Mouse (Mus musculus) G1E-ER4 (cell line): Measurements from ENCODE around the gene Igfbp2. TPM values are rescaled to one million over a fixed set of nuclear protein-coding genes. Genes with fewer than 3 reads are reported as not detected.

Source experiments
- GATA1 ChIP-seq: IDR thresholded peaks from one replicate; pipeline ENCODE4 v1.8.0; 2012; ENCODE audit warnings: low read length, inconsistent platforms
- polyA plus RNA-seq: library from polyadenylated mRNA; stranded (reverse); fragments of >175 nt; gene quantifications from 2 replicates; pipeline ENCODE4 v1.2.3, GENCODE M21; 2012

Igfbp2 gene
- polyA plus RNA-seq, 1 experiment: not detected

DNA sequence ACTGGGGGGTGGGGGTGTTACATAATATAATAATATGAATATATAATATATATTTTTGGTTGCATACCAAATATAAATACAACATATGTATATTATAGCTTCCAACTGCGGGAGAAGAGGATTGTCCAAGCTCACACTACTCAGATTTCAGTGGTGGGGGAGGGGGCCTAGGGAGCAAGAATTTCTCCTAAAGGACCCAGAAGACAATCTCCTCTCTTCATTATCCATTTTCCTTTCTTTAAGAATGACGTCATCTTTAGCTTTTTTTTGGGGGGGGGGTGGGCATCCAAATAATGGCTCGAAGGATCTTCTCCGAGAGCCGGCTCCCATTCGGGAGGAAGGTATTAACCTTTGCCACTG lies 47.0 kb downstream of the Igfbp2 start:
- TF ChIP-seq GATA1: no peak

DNA sequence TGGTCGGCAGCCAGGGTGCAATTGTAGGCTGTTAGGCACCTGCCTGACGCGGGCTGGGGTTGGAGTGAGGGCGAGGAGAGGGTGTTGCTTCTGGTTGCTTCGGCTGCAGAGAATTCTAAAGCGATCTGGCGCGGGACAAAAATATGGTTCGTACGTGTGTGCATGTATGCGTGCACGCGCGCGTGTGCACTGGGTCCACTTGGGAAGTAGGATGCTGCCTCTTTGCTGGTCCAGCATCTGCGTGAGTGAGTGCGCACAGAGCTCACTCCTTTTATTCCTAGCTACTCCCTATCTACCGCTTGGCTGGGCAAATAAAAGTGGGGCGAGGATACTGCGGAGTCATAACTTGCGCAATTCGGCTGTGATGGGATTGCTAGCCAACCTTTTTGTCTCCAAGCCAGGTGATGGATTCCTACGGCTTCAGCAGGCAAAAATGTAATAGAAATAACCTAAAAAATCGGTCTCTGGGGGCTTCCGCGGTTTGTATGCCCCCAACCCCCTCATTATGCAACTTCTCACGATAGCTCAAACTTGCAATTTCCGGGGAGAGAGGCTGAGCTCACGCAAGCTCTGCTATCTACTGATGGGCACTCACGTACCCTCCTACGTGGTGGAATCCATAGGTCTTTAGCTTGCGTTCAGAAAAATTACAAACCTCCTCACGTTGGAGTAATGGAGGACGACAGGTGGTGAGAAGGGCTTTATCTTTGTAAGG lies 47.6 kb downstream of the Igfbp2 start:
- TF ChIP-seq GATA1: no peak

DNA sequence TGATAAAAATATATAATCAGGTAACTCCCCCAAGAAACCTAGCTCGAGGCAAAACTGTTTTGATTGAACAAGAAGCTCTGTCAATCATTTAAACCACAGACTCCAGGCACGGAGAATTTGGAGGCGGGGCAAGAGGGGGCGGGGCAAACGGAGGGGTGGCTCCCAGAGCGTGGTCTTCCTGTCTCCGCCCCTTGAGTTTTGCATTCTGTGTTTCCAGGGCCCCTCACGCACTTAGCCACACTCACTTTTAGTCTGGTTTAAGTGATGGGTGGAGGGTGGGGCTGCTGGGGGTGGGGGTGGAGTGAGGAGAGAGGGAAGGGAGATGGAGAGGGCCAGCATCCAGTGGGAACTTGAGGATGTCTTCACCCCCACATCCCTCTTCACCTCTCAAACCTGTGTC lies 48.2 kb downstream of the Igfbp2 start:
- no peak for TF ChIP-seq GATA1

DNA sequence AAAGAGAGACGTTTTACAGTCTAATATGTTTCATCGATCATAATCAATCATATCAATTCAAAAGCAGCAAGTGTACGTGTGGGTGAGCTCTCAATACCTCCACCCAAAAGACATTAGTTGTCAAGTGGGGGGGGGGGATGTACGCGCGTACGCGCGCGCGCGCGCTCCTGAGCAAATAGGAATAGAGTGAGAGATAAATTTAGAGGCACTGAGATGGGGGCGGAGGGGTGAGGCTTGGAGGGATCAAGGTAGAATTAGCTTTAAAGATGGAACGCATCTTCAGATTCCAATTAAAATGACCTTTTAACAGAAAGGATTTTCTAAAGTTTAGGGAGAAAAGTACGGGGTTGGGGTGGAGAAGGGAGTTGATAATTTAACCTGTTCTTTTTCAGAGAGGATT lies 48.8 kb downstream of the Igfbp2 start:
- no peak for TF ChIP-seq GATA1

DNA sequence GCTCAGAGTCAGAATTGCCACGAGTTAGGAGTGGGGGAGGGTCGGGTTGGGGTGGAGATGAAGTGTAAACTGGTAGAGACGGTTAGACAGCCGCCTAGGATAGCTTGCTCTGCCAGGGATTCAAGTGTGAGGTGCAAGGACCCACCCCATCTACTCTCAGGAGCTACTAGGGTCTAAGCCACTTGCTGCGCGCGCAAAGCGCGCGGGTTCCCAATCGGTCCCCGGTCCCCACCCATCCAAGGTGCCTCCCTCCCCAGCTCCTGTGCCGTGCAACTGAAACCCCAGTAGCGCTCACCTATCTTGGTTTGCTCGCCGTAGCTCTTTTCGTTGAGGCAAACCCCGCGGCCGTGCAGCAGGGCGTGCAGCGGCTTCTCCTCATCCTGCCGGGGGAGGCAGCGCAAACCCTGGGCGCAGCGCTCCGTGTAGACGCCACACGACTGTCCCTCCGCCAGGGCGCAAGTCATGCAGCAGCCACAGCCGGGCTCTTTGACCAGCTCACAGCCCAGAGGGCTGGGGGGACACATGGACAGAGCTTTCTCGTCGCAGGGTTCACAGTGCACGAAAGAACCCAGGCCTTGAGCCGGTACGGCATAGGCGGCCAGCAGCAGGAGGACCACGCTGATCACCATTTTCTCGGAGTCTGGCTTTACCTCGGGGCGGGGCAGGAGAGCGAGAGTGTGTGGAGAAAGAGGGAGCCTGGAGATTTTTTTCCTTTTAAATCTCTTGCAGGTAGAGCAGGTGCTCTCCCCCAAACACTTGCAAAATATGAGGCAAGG lies 49.4 kb downstream of the Igfbp2 start:
- no peak for TF ChIP-seq GATA1

DNA sequence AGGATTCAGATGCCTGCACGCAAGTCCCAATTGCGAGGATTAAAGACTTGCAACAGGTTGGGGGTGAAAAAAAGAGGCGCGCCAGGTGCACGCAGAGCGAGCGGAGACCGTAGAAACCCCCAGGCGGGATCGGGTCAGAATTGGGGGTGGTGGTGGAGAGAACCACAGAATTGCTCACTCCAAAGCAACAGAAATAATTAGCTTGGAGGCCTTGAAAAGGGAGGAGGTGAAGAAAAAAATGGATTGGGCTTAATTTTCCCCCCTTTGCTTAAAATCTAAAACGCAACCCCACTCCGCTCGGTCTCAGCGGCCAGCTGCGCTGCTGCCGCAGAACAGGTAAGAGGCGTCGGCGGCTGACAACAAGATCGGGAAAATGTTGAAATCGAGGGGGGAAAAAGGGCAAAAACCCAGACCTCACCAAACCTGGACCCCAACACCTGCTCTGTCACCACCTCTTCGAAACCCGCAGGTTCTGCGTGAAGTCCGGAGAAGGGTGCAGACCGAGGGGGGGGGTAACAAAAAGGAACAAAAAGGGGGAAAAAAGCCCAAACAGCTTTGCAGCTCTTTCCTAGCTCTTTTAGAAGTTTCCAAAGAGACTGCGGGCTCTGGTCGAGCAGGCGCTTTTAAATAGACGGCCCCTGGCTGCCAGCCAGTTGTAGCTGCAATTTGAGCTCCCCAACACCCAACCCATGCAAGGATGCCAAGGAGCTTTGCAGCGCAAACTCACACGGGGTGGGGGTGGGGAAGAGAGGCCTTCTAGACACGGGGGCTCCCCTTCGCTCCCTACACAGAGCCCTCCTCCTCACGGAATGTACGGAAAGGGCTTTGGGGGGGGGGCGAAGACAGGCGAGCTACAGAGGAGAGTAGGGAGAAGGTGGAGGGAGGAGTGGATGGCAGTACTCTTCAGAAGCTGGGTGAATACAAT lies 50.2 kb downstream of the Igfbp2 start, which contains the start of gene Igfbp5:
Igfbp5 (minus strand) TSS at position 598 of the 925 bp plus-strand sequence.
- TF ChIP-seq GATA1: no peak

DNA sequence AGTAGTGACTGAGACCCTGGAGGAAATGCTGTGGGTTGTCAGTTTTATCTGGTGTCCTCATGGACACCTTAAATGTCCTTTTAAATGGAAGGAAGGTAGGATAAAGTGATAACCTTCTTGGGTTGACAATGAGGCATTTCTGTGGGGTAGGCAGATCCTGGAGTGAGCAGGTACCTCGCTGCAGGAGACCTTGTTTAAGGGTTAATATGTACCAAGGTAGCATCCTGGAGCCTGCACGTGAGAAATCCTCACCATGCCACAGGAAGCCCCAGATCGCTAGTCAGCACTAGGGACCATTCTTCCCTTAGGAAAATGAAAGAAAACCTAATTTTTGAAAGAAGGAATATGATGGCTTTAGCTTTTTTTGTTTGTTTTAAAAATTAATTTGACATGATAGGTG lies 51.4 kb downstream of the Igfbp2 start:
- TF ChIP-seq GATA1: no peak

DNA sequence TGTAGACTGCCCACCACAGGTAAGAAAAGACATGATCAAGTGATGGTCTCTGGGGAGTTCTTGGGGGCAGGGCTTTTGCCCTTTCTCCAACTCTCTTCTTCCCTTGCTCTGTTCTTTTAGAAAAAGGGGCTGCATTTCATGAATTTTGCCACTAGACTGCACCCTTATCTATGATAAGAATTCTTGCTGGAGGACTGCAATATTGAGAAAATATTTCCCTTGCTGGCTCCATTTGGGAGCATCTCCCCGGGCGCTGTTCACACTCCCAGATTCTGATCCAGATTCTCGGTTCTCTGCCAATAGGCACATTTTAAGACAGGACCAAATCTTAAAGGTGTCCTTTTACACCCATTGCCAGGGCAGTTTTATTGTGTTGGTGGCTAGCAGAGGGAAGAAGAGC lies 51.8 kb downstream of the Igfbp2 start:
- no peak for TF ChIP-seq GATA1

DNA sequence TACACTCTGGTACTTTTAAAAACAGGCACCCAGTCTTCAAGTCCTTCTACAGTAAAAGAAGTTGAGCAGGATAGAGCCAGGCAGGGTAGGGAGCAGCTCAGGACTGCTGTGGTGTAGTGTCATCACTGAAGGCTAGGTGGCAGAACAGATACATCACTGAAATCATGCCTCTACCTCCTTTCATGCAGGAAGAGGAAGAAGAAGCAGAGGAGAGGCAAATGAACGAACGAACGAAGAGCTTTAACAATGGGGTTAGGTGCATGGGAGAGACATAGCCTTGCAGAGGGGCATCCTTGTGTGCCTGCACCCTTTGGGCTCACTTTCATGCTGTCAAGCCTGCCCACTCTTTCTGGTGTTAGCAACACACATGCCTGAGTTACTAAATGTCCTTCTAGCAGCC lies 53.6 kb downstream of the Igfbp2 start:
- no peak for TF ChIP-seq GATA1

DNA sequence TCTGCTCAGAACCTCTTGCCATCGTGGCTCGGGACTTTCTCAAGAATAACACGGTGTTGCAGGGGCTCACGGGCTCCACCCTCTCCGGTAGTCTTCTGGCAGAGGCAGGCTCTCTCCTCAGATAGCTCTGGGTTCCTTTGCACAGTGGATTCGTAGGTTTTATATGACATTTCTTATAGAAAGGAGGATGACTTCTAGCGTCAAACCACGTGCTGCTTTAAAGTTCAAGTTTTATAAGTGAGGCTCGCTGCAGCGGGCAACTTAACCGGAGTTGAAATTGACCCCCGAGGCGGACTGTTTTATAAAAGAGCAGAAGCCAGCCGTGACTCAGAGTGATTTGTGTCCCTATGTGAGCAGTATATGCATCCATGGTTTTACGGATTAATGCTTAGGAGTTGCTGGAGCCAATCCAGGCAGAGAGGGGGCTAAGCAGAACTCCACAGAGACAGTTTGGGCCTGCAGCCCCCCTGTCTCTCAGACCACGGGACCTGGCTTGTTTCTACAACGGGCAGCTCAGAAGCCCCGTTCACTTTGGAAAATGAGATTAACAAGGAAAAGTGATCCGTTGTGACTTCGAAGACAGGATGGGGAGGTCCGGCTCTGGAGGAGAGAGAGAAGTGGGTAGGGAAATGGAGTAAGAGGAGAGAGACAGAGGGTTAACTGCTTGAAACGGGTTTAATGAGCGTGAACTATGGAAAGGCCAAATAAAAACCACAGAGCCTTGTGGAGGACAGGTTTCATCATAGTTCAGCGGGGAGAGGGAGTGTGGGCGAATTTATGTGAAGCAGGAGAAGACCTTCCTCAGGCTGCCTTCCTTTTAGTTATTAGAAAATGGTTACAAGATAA lies 54.4 kb downstream of the Igfbp2 start:
- TF ChIP-seq GATA1: no peak

DNA sequence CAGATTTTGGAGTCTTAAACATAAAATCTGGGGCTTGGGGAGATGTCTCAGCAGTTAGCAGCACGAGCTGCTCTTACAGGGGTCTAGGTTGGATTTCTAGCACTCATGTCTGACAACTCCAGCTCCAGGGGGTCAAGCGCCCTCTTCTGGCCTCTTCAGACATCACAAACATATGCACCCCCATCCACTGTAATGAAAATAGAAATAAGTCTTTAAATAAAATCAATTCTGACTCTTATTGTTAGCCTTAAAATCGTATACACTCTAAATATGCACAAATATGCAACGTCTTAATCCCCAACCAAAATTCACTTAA lies 55.0 kb downstream of the Igfbp2 start:
- no peak for TF ChIP-seq GATA1

DNA sequence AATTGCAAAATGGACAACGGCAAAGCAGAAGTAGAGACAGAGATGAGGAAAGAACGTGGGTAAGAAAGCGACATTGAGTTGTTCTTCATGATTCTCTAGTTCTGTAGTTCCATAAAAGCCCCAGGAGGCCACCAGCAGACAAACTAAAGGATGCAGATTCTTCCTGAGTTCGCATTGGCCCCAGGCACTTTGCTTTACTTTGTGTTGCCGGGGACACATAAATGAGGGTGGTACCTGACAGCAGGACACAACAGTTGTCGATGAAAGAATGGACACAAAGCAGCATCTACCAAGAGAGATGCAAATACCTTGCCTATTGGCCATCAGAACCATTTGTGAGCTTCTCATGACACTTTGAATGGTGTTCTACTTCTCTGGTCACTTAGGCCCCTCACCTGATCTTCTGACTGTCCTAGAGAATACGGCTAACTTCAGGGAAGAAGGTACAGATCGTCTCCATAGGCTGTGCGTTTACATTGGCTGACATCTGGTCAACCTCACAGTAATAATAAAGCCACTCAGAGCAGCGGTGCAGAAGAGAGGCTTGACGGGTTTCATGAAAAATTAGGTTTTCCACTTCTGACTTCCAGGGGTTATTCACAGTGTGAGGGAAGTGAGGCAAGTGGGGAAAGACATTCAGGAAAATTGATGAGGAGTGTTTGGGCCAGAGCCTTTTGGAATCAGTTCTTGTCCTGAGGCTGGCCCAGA lies 61.0 kb downstream of the Igfbp2 start:
- TF ChIP-seq GATA1: no peak

DNA sequence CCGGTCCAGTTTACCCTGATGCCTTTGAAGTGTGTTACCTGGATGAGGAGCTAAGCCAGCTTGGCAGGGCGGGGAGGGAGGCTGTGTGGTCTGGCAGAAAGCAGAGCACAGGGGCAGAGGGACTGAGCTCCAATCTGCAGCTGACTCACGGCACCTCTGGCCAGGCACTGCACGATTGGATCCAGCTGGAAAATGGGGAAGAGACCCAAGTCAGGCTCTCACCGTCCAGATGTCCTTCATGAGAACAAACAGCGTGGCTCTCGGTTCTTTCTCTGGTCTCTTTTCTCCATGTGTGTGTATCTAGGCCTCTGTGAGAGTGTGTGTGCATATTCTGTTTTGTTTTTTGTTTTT lies 61.5 kb downstream of the Igfbp2 start:
- no peak for TF ChIP-seq GATA1

DNA sequence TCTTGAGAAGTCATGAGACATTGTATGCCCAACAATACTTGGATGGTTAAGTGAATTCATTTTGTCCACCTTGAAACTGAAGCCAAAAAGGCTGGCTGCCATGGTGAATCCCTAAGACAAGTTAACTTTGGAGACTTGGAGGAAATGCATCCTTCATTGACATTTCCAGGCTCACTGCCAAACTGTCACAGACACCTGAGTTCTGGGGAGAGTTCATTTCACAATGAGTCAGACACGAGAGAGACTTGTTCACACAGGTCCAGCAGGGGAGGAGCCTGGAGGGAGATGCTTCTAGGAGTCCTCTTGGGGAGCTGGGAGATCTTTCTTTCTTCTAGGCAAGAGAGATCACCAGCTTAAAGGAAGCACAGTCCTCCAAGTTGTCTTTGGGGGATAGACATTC lies 63.6 kb downstream of the Igfbp2 start:
- TF ChIP-seq GATA1: no peak

DNA sequence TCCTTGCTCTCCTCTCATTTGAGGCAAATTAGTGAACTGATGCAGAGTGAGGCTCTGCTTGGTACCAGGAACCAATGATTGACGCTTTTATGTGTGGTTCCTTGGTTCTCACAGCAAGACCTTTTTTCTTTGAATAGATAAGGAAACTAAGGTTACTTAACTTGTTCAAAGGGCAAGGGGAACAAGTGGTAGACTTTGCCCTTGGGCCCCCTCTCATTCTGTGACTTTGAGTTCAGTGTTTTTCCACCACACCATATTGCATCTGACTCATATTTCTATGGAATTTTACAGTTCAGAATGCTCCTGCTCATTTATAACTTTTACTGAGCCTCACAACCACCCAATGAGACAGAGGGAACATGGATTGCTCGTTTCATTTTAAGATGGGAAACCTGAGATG lies 71.5 kb downstream of the Igfbp2 start:
- no peak for TF ChIP-seq GATA1

Other genes starting within 250 kb of the Igfbp2 start
- gene Smarcal1, start 241.3 kb upstream of the Igfbp2 start, polyA plus RNA-seq: 4.4 and 16.6 TPM in 2 replicates
- not detected in 2 replicates for gene Ankar, start 123.9 kb upstream of the Igfbp2 start, polyA plus RNA-seq
- 159 and 200 TPM in 2 replicates for gene Rpl37a, start 113.2 kb upstream of the Igfbp2 start, polyA plus RNA-seq
- not detected in 2 replicates for gene Igfbp5, start 50.4 kb downstream of the Igfbp2 start, polyA plus RNA-seq
- gene Tnp1, start 191.4 kb downstream of the Igfbp2 start, polyA plus RNA-seq: not detected in 2 replicates